Mouse (Mus musculus): ENCODE data around the gene S1pr3.

S1pr3 gene

GRCm38 (mm10) chr13:51405731-51406320 lies 2.6 kb upstream of the S1pr3 start:
- DNase-seq (ENCODE audit: low read depth, low spot score): no peak

- DNase-seq (ENCODE audit: low read depth, low spot score): peak; percentile 28
These were observed 760 bp upstream of the S1pr3 start for GRCm38 (mm10) chr13:51407541-51408217.

GRCm38 (mm10) chr13:51409936-51410481 lies 1.6 kb downstream of the S1pr3 start:
- DNase-seq (ENCODE audit: low read depth, low spot score): no peak

GRCm38 (mm10) chr13:51411243-51411642 lies 2.8 kb downstream of the S1pr3 start:
- DNase-seq (ENCODE audit: low read depth, low spot score): no peak

- DNase-seq (ENCODE audit: low read depth, low spot score): no peak
These were observed 3.4 kb downstream of the S1pr3 start for GRCm38 (mm10) chr13:51411696-51412430.

GRCm38 (mm10) chr13:51413461-51413860 lies 5.0 kb downstream of the S1pr3 start:
- peak; percentile 72 for DNase-seq (ENCODE audit: low read depth, low spot score)

GRCm38 (mm10) chr13:51416727-51417126 lies 8.3 kb downstream of the S1pr3 start:
- DNase-seq (ENCODE audit: low read depth, low spot score): no peak

GRCm38 (mm10) chr13:51417796-51418195 lies 9.4 kb downstream of the S1pr3 start:
- DNase-seq (ENCODE audit: low read depth, low spot score): no peak

- peak; percentile 95 for DNase-seq (ENCODE audit: low read depth, low spot score)
These were observed 10.0 kb downstream of the S1pr3 start for GRCm38 (mm10) chr13:51418268-51418941.

GRCm38 (mm10) chr13:51418942-51419451 lies 10.6 kb downstream of the S1pr3 start:
- DNase-seq (ENCODE audit: low read depth, low spot score): no peak

GRCm38 (mm10) chr13:51419501-51419900 lies 11.1 kb downstream of the S1pr3 start:
- no peak for DNase-seq (ENCODE audit: low read depth, low spot score)

- no peak for DNase-seq (ENCODE audit: low read depth, low spot score)
These were observed 12.4 kb downstream of the S1pr3 start for GRCm38 (mm10) chr13:51420861-51421260.

GRCm38 (mm10) chr13:51423647-51424046 lies 15.2 kb downstream of the S1pr3 start:
- no peak for DNase-seq (ENCODE audit: low read depth, low spot score)

GRCm38 (mm10) chr13:51424647-51425046 lies 16.2 kb downstream of the S1pr3 start:
- peak; percentile 83 for DNase-seq (ENCODE audit: low read depth, low spot score)

GRCm38 (mm10) chr13:51425662-51426443 lies 17.4 kb downstream of the S1pr3 start:
- DNase-seq (ENCODE audit: low read depth, low spot score): no peak

GRCm38 (mm10) chr13:51433371-51433770 lies 24.9 kb downstream of the S1pr3 start:
- no peak for DNase-seq (ENCODE audit: low read depth, low spot score)

GRCm38 (mm10) chr13:51434460-51434859 lies 26.0 kb downstream of the S1pr3 start:
- peak; percentile 67 for DNase-seq (ENCODE audit: low read depth, low spot score)

- no peak for DNase-seq (ENCODE audit: low read depth, low spot score)
These were observed 26.7 kb downstream of the S1pr3 start for GRCm38 (mm10) chr13:51435146-51435545.

GRCm38 (mm10) chr13:51437105-51438085 lies 29.0 kb downstream of the S1pr3 start:
- DNase-seq (ENCODE audit: low read depth, low spot score): no peak

GRCm38 (mm10) chr13:51442922-51443321 lies 34.5 kb downstream of the S1pr3 start:
- no peak for DNase-seq (ENCODE audit: low read depth, low spot score)

All from ZHBTc4 (cell line).